Comparison of ENCODE assay signal across 12 mouse cellular contexts in the genomic region with DNA sequence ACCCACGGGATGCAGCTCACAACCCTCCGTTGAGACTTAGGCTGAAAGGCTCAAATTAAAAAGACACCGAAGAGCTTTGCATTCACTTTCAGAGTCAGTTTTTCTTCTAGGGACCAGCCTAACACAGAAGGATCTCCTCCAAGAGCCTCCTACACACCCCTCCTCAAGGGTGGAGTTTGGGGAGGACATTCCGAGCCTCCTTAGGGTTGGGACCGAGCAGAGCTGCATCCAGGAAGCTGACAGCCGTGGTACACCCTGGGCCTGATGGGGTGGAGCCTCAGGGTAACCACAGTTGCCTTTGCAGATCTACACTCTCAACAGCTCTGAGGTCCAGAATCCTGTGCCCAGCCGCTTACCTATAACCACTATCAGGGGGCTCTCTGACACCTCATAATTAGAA. TPM values are rescaled to one million over a fixed set of nuclear protein-coding genes. Genes with fewer than 3 reads are reported as not detected.
DNase-seq lines count a peak whose midpoint lies in the region; ATAC-seq and TF ChIP-seq lines count a peak whose summit lies in the region.
"Had no signal": no experiment of that assay in that cellular context is flagged by ENCODE, and none has a peak within 500 bp of the region (broad histone marks: within the 10 kb centered on the region; RNA-seq: fewer than 3 reads in every experiment).

No protein-coding gene starts in this region.

- intact Hi-C loops in heart, postnatal 36 days (cut with DNase I): no loop called here

- peaks cover 13% of the 10 kb centered on the region for H3K4me1 ChIP-seq in heart, embryonic 13.5 days
- peaks cover 5% of the 10 kb centered on the region; the same call in 1 of the 2 replicates for H3K4me1 ChIP-seq in heart, postnatal 0 days (ENCODE audit: control insufficient read depth, insufficient read depth)
- peaks cover 12% of the 10 kb centered on the region for H3K4me1 ChIP-seq in liver, embryonic 11.5 days (replicated peaks; ENCODE audit: control insufficient read depth, insufficient read depth, low read length)
- H3K4me1 ChIP-seq in liver, embryonic 12.5 days: peaks cover 30% of the 10 kb centered on the region
- H3K4me1 ChIP-seq: hindbrain, embryonic 13.5 days; neural tube, embryonic 12.5 days had no signal

- ATAC-seq in heart, embryonic 13.5 days (ENCODE audit: extremely low read depth, insufficient number of reproducible peaks, low FRiP score, low TSS enrichment): no peak
- ATAC-seq in heart, postnatal 0 days (ENCODE audit: insufficient read depth, low read depth): peak; percentile 45; the same call in 1 of the 2 replicates
- ATAC-seq in liver, embryonic 11.5 days (replicated peaks; ENCODE audit: low FRiP score): no peak
- no peak for ATAC-seq in liver, embryonic 12.5 days

- peak overlapping the region; percentile 84 for H3K27ac ChIP-seq in heart, embryonic 13.5 days (replicated peaks)
- peak overlapping the region; percentile 80 for H3K27ac ChIP-seq in heart, postnatal 0 days (ENCODE audit: low read depth)
- no peak overlapping the region for H3K27ac ChIP-seq in liver, embryonic 11.5 days (ENCODE audit: low read depth, low read length)
- H3K27ac ChIP-seq in liver, embryonic 12.5 days: no peak overlapping the region
- H3K27ac ChIP-seq: hindbrain, embryonic 13.5 days; neural tube, embryonic 12.5 days had no signal

- TF ChIP-seq EP300 in heart, postnatal 0 days (IDR thresholded peaks at IDR 0.05; ENCODE audit: low read depth): no peak

- H3K36me3 ChIP-seq in heart, embryonic 13.5 days: no peaks in the 10 kb centered on the region
- no peaks in the 10 kb centered on the region for H3K36me3 ChIP-seq in heart, postnatal 0 days (replicated peaks; ENCODE audit: control insufficient read depth, insufficient read depth, low read length)
- no peaks in the 10 kb centered on the region for H3K36me3 ChIP-seq in liver, embryonic 11.5 days (ENCODE audit: control insufficient read depth, insufficient read depth, low read length)
- H3K36me3 ChIP-seq in liver, embryonic 12.5 days: no peaks in the 10 kb centered on the region
- H3K36me3 ChIP-seq: hindbrain, embryonic 13.5 days; neural tube, embryonic 12.5 days had no signal

- no peak overlapping the region for H3K4me2 ChIP-seq in heart, embryonic 13.5 days
- no peak overlapping the region for H3K4me2 ChIP-seq in heart, postnatal 0 days (ENCODE audit: low read depth, low read length)
- H3K4me2 ChIP-seq in liver, embryonic 11.5 days: no peak overlapping the region
- H3K4me2 ChIP-seq in liver, embryonic 12.5 days: no peak overlapping the region
- H3K4me2 ChIP-seq: hindbrain, embryonic 13.5 days; neural tube, embryonic 12.5 days had no signal

- no peak overlapping the region for H3K4me3 ChIP-seq in heart, embryonic 13.5 days
- no peak overlapping the region for H3K4me3 ChIP-seq in heart, postnatal 0 days (ENCODE audit: low read depth, low read length)
- no peak overlapping the region for H3K4me3 ChIP-seq in liver, embryonic 11.5 days (ENCODE audit: low read depth, low read length)
- no peak overlapping the region for H3K4me3 ChIP-seq in liver, embryonic 12.5 days
- H3K4me3 ChIP-seq: hindbrain, embryonic 13.5 days; neural tube, embryonic 12.5 days had no signal

- no peak for TF ChIP-seq CTCF in heart, postnatal 0 days (IDR thresholded peaks at IDR 0.05; ENCODE audit: low read depth)

- H3K9me3 ChIP-seq in heart, embryonic 13.5 days: no peaks in the 10 kb centered on the region
- H3K9me3 ChIP-seq in heart, postnatal 0 days (replicated peaks; ENCODE audit: control insufficient read depth, low read length): no peaks in the 10 kb centered on the region
- no peaks in the 10 kb centered on the region for H3K9me3 ChIP-seq in liver, embryonic 11.5 days (ENCODE audit: control insufficient read depth, low read length)
- H3K9me3 ChIP-seq in liver, embryonic 12.5 days (replicated peaks): no peaks in the 10 kb centered on the region
- H3K9me3 ChIP-seq: hindbrain, embryonic 13.5 days; neural tube, embryonic 12.5 days had no signal

- no peaks in the 10 kb centered on the region for H3K27me3 ChIP-seq in heart, embryonic 13.5 days (replicated peaks)
- H3K27me3 ChIP-seq in heart, postnatal 0 days (ENCODE audit: control insufficient read depth, insufficient read depth, low read length): no peaks in the 10 kb centered on the region
- H3K27me3 ChIP-seq in liver, embryonic 11.5 days (replicated peaks; ENCODE audit: control insufficient read depth, insufficient read depth, low read length): no peaks in the 10 kb centered on the region
- H3K27me3 ChIP-seq in liver, embryonic 12.5 days (replicated peaks): no peaks in the 10 kb centered on the region
- H3K27me3 ChIP-seq: hindbrain, embryonic 13.5 days; neural tube, embryonic 12.5 days had no signal

- no peak overlapping the region for H3K9ac ChIP-seq in heart, embryonic 13.5 days
- no peak overlapping the region for H3K9ac ChIP-seq in heart, postnatal 0 days (replicated peaks; ENCODE audit: low read depth, low read length)
- no peak overlapping the region for H3K9ac ChIP-seq in liver, embryonic 11.5 days (ENCODE audit: low read depth, low read length)
- no peak overlapping the region for H3K9ac ChIP-seq in liver, embryonic 12.5 days
- H3K9ac ChIP-seq: forebrain, postnatal 0 days; hindbrain, embryonic 13.5 days; neural tube, embryonic 12.5 days had no signal

- DNase-seq in heart, postnatal 36 days: no peak
- peak; percentile 57 for DNase-seq in urinary bladder, postnatal 14 days (ENCODE audit: low spot score)
- no peak for DNase-seq in urinary bladder, postnatal 25 days (ENCODE audit: low spot score)
- no peak for DNase-seq in heart, postnatal 0 days (ENCODE audit: low spot score)
- DNase-seq in left cerebral cortex, adult 18-20 months (ENCODE audit: low spot score in 2 of 2): no peak
- DNase-seq in liver, embryonic 11.5 days (ENCODE audit: low spot score): no peak
- DNase-seq: forebrain, postnatal 0 days; thymus, adult 18-20 months had no signal

- WGBS in heart, embryonic 13.5 days: 59% methylated on average over 7 of the region's 7 CpGs
- 60% methylated on average over 7 of the region's 7 CpGs for WGBS in heart, postnatal 0 days
- 65% methylated on average over 7 of the region's 7 CpGs for WGBS in liver, embryonic 11.5 days
- 58% methylated on average over 7 of the region's 7 CpGs for WGBS in liver, embryonic 12.5 days (ENCODE audit: insufficient replicate concordance)

RNA-seq across cellular contexts. Expression of gene Slc44a1, which starts 23.3 kb away (rescaled TPM):
- 17.0 and 17.1 TPM in 2 replicates for polyA plus RNA-seq in heart, embryonic 13.5 days (2015; fragmentation: Nextera tagmentation; extraction: Ambion mirVana)
- 10 to 100 TPM; 33.4 to 34.3 TPM for total RNA-seq in heart, postnatal 36 days (2021)
- total RNA-seq in heart, postnatal 0 days (2014; rRNA removed; ENCODE audit: low replicate concordance): 34.4 and 37.1 TPM in 2 replicates
- polyA plus RNA-seq in heart, postnatal 0 days (2015; fragmentation: Nextera tagmentation; extraction: Ambion mirVana): 15.4 and 15.7 TPM in 2 replicates
- total RNA-seq in left cerebral cortex, adult 18-20 months (2021): 10 to 100 TPM; 53.1 to 61.2 TPM
- polyA plus RNA-seq in liver, embryonic 11.5 days (2014; fragmentation: Nextera tagmentation; extraction: Ambion mirVana): 19.2 and 20.8 TPM in 2 replicates
- 14.0 and 14.1 TPM in 2 replicates for polyA plus RNA-seq in liver, embryonic 12.5 days (2016; fragmentation: Nextera tagmentation; extraction: Ambion mirVana)

Comparison
In these comparisons a context has a peak if more than half of its experiments do, and no peak if none do; other contexts are left out.
1. H3K27ac ChIP-seq: peak in heart, embryonic 13.5 days (single experiment) and heart, postnatal 0 days (single experiment); none in liver, embryonic 11.5 days (single experiment) and liver, embryonic 12.5 days (single experiment).